9 mouse cellular contexts compared by ENCODE assay signal in genomic region chr3:144366976-144367765, GRCm38 (mm10).
DNase-seq lines count a peak whose midpoint lies in the region; ATAC-seq lines count a peak whose summit lies in the region.
"Had no signal": no experiment of that assay in that cellular context is flagged by ENCODE, and none has a peak within 500 bp of the region (broad histone marks: within the 10 kb centered on the region; RNA-seq: fewer than 3 reads in every experiment).

No protein-coding gene starts in this region.

- DNase-seq in heart, postnatal 25 days (ENCODE audit: low spot score): no peak
- DNase-seq in ZHBTc4 (ENCODE audit: low read depth, low spot score): peak; percentile 33
- DNase-seq in layer of hippocampus, postnatal 10 days (ENCODE audit: low spot score in 2 of 2): peak; percentile 48 to 60
- DNase-seq in neural tube, embryonic 11.5 days (ENCODE audit: low spot score): peak; percentile 59
- DNase-seq in ovary, postnatal 36 days (ENCODE audit: low spot score): no peak
- no peak for DNase-seq in spleen, postnatal 36 days (ENCODE audit: low spot score in 2 of 2)

- peak overlapping the region in 1 of 2 experiments; percentile 22; a peak in 2 of 4 replicates for H3K4me3 ChIP-seq in heart, embryonic 14.5 days (ENCODE audit: control insufficient read depth in 1 of 2, insufficient read depth in 1 of 2, low read depth in 1 of 2, low read length in 2 of 2)
- peak overlapping the region; percentile 30 for H3K4me3 ChIP-seq in forebrain, embryonic 12.5 days (replicated peaks)
- peak overlapping the region; percentile 16 for H3K4me3 ChIP-seq in neural tube, embryonic 11.5 days (ENCODE audit: low read depth, low read length)

- peak overlapping the region; percentile 50 for H3K9ac ChIP-seq in heart, embryonic 14.5 days (ENCODE audit: low read length)
- H3K9ac ChIP-seq in forebrain, embryonic 12.5 days: peak overlapping the region; percentile 36; the same call in 1 of the 2 replicates
- no peak overlapping the region; the same call in none of the 2 replicates for H3K9ac ChIP-seq in neural tube, embryonic 11.5 days (ENCODE audit: low read length)

- no peaks in the 10 kb centered on the region for H3K4me1 ChIP-seq in heart, embryonic 14.5 days (ENCODE audit: control insufficient read depth in 2 of 2, insufficient read depth in 2 of 2, low read length in 2 of 2)
- peaks cover 23% of the 10 kb centered on the region for H3K4me1 ChIP-seq in forebrain, embryonic 12.5 days
- peaks cover 3% of the 10 kb centered on the region for H3K4me1 ChIP-seq in neural tube, embryonic 11.5 days (ENCODE audit: control insufficient read depth, insufficient read depth, low read length)

- WGBS in heart, embryonic 14.5 days: 44% methylated on average over 22 of the region's 22 CpGs
- 6% methylated on average over 22 of the region's 22 CpGs for WGBS in forebrain, embryonic 12.5 days
- 31% methylated on average over 22 of the region's 22 CpGs for WGBS in neural tube, embryonic 11.5 days

- H3K4me2 ChIP-seq in heart, embryonic 14.5 days (ENCODE audit: low read length): peak overlapping the region; percentile 61
- peak overlapping the region; percentile 54 for H3K4me2 ChIP-seq in forebrain, embryonic 12.5 days
- H3K4me2 ChIP-seq in neural tube, embryonic 11.5 days (ENCODE audit: low read depth): peak overlapping the region; percentile 41

- no peaks in the 10 kb centered on the region for H3K27me3 ChIP-seq in heart, embryonic 14.5 days (ENCODE audit: control insufficient read depth, insufficient read depth, low read length)
- H3K27me3 ChIP-seq in forebrain, embryonic 12.5 days: peaks cover 44% of the 10 kb centered on the region
- no peaks in the 10 kb centered on the region for H3K27me3 ChIP-seq in neural tube, embryonic 11.5 days (ENCODE audit: control insufficient read depth, insufficient read depth, low read length)

- intact Hi-C loops in heart, postnatal 25 days (cut with DNase I): no loop called here

- ATAC-seq in heart, embryonic 14.5 days (ENCODE audit: insufficient number of reproducible peaks, insufficient read depth, low FRiP score, low read depth): no peak
- ATAC-seq in forebrain, embryonic 12.5 days (ENCODE audit: low FRiP score): peak; percentile 76
- peak; percentile 63 for ATAC-seq in neural tube, embryonic 11.5 days (ENCODE audit: insufficient read depth, low FRiP score, low TSS enrichment)

- no peak overlapping the region for H3K27ac ChIP-seq in heart, embryonic 14.5 days (replicated peaks in 1 of 2; ENCODE audit: control insufficient read depth in 1 of 2, insufficient read depth in 1 of 2, low read depth in 2 of 2, low read length in 2 of 2)
- H3K27ac ChIP-seq in forebrain, embryonic 12.5 days: peak overlapping the region; percentile 46; the same call in 1 of the 2 replicates
- no peak overlapping the region for H3K27ac ChIP-seq in neural tube, embryonic 11.5 days (ENCODE audit: low read depth, low read length)

- H3K9me3 ChIP-seq in heart, embryonic 14.5 days (ENCODE audit: control insufficient read depth, low read length): no peaks in the 10 kb centered on the region
- H3K9me3 ChIP-seq in forebrain, embryonic 12.5 days: no peaks in the 10 kb centered on the region
- H3K9me3 ChIP-seq in neural tube, embryonic 11.5 days (ENCODE audit: control insufficient read depth, low read length): no peaks in the 10 kb centered on the region
- H3K9me3 ChIP-seq: G1E had no signal

- H3K36me3 ChIP-seq in heart, embryonic 14.5 days (ENCODE audit: control insufficient read depth, insufficient read depth, low read length): no peaks in the 10 kb centered on the region
- H3K36me3 ChIP-seq in forebrain, embryonic 12.5 days (replicated peaks): no peaks in the 10 kb centered on the region
- no peaks in the 10 kb centered on the region for H3K36me3 ChIP-seq in neural tube, embryonic 11.5 days (ENCODE audit: control insufficient read depth, insufficient read depth, low read length)
- H3K36me3 ChIP-seq: G1E had no signal

Comparison
In these comparisons a context has a peak if more than half of its experiments do, and no peak if none do; other contexts are left out.
1. DNase-seq: peak in ZHBTc4 (single experiment), layer of hippocampus, postnatal 10 days (2 of 2) and neural tube, embryonic 11.5 days (single experiment); none in heart, postnatal 25 days (single experiment), ovary, postnatal 36 days (single experiment) and spleen, postnatal 36 days (0 of 2).
2. Peak in every context shown above with its lines, with median percentiles within 50 percentile points of each other: H3K4me2 ChIP-seq.